Mouse (Mus musculus) large intestine, adult 2 months (tissue): ENCODE results near the gene Trap1a. TPM values are rescaled to one million over a fixed set of nuclear protein-coding genes. Genes with fewer than 3 reads are reported as not detected.
"Not testable (repeated sequence)": the region's sequence is repeated elsewhere in the genome, so short reads cannot be mapped to it uniquely, and the experiment has no call there.

Experiments used
- DNase-seq: peaks from one replicate; pipeline ENCODE4 v3.0.0-alpha.2; 2012; ENCODE audit warnings: low read depth, low spot score
- WGBS: fragments of 180-500 bp; shearing (Covaris S2); methylation state at CpG from one replicate; pipeline ENCODE4 v1.1.7; 2018; 5-methylcytosine and 5-hydroxymethylcytosine counted together
- polyA plus RNA-seq: library from polyadenylated mRNA; depleted of rRNA; stranded (reverse); fragments of >200 nt; gene quantifications from 2 replicates; pipeline ENCODE4 v1.2.3, GENCODE M21; 2012; rRNA removed

Gene Trap1a
- polyA plus RNA-seq, result not detected in 2 replicates

DNA sequence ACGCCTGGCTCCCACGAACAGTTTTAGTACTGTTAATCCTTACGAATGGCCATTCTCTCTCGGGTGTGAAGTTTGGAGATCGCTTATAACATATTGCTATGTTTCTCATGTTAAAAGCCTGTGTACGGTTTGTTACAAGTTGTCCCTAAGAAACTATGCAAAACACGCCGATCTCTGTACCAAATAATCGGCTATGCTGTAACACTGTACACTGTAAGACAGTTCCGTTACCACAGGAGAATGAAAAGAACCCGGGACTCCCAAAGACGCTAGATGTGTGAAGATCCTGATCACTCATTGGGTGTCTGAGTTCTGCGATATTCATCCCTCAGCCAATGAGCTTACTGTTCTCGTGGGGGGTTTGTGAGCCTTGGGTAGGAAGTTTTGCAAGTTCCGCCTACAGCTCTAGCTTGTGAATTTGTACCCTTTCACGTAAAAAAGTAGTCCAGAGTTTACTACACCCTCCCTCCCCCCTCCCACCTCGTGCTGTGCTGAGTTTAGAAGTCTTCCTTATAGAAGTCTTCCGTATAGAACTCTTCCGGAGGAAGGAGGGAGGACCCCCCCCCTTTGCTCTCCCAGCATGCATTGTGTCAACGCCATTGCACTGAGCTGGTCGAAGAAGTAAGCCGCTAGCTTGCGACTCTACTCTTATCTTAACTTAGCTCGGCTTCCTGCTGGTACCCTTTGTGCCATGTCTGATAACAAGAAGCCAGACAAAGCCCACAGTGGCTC, at the start of gene Trap1a:
Trap1a (plus strand) TSS at position 421 of the 732 bp plus-strand sequence.
- 90% methylated on average over 24 of the region's 24 CpGs for WGBS
- DNase-seq, result no peak

GRCm38 (mm10) chrX:139293114-139293513, 40.4 kb upstream of the Trap1a start:
- WGBS, result 62% methylated on average over 2 of the region's 2 CpGs

DNA sequence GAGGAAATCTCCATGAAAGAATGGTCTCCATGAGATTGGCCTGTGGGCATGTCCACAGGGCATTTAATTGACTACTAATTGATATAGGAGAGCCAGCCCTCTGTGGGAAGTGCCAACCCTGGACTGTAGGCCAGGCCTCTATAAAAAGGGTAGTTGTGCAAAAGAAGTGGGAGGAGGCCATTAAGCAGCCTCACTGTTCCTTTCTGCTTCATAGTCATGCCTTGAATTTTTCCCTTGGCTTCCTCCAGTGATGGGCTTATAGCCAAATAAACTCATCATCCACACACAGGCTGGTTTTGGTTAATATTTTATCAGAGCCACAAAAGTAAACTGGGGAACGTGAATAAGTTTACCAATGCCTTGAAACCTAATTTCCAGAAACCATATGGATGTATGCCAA, 38.2 kb upstream of the Trap1a start:
- no peak for DNase-seq
- WGBS, result 22% methylated on average over 1 of the region's 1 CpGs

More at GRCm38 (mm10) chrX:139293114-139293513, 40.4 kb upstream of the Trap1a start:
- no peak for DNase-seq

GRCm38 (mm10) chrX:139317356-139317755, 16.1 kb upstream of the Trap1a start:
- DNase-seq, result not testable (repeated sequence)
- WGBS, result 81% methylated on average over 5 of the region's 5 CpGs

GRCm38 (mm10) chrX:139332583-139332982, 900 bp upstream of the Trap1a start:
- no peak for DNase-seq
- 89% methylated on average over 9 of the region's 9 CpGs for WGBS

DNA sequence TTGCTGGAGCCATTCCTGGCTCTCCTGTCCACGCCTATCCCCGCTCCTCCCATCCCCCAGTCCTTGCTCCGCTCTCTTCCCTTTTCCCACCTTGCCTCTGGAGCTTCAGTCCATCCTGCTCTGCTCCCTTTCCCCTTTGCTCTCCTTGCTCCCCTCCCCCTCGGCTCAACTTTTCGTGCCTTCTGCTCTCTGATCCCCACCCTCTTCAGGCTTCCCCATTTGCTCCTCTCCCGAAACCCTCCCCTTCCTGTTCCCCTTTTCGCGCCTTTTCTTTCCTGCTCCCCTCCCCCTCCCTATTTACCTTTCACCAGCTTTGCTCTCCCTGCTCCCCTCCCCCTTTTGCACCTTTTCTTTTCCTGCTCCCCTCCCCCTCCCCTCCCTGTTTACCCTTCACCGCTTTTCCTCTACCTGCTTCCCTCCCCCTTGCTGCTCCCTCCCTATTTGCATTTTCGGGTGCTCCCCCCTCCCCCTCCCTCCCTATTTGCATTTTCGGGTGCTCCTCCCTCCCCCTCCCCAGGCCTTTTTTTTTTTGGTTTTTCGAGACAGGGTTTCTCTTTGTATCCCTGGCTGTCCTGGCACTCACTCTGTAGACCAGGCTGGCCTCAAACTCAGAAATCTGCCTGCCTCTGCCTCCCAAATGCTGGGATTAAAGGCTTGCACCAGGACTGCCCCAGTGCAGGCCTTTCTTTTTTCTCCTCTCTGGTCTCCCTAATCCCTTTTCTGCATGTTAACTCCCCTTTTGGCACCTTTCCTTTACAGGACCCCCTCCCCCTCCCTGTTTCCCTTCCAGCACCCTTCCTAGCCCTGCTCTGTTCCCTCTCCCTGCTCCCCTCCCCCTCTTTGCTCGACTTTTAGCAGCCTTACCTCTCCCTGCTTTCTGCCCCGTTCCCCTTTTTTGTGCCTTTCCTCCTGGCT, 1.3 kb downstream of the Trap1a start:
- 83% methylated on average over 14 of the region's 14 CpGs for WGBS
- DNase-seq, result no peak

DNA sequence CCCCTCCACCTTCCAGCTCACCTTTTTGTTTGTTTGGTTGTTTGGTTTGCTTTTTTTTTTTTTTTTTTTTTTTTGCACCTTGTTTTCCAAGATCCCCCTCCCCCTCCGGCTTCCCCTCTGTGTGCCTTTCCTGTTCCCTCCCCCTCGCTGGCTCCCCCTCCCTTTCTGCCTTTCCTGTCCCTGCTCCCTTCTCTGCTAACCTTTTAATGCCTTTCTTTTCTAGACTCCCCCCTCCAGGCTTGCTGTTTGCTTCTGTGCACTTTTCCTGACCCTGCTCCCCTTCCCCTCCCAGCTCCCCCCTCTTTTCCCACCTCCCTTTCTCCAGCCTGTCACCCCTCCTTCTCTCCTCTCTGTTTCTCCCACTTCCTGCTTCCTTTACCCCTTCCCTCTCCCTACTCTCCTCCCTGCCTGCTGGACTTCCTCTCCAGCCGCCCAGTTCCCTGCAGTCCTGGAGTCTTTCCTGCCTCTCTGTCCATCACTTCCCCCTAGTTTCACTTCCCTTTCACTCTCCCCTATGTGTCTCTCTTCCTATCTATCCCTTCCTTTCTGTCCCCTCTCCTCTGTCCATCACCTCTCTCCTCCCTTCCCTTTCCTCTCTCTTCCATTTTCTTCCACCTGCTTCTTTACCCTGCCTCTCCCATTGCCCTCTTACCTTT, 2.1 kb downstream of the Trap1a start:
- no peak for DNase-seq
- WGBS, result 49% methylated on average over 3 of the region's 3 CpGs

DNA sequence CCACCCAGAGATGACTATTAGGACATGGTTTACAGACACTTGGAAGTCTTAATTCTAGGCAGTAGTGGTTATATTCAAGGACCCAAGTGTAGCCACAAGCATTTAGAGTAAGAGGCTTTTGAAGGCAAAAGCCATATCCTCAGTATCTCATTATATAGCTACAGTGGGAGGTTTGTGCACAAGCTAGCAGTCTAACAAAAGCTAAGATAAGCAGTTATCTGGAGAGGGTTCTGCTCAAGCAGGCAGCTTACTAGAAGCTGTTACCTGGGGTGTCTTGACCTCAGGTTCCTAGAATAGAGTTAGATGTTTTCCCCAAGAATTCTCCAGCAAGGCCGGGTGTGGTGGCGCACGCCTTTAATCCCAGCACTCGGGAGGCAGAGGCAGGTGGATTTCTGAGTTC, 6.1 kb downstream of the Trap1a start:
- DNase-seq, result no peak
- WGBS, result 93% methylated on average over 4 of the region's 4 CpGs

DNA sequence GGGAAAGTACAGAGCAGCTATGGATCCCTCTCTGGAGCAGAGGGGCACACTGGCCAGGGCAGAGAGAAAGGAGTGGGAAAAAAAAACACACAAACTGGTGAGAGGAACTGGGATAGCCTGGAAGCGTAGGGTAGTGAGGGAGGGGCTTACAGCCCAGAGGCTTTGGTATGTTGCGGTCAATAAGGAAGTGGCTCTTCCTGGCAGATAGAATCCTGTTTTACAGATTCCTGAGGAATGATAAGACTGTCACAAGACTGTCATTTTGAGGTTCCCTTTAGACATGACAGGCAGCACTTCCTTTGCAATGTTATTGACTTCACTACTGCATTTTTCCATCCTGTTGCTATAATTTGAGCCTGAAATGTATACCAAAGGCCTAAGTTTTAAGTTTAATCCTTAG, 7.7 kb downstream of the Trap1a start:
- 78% methylated on average over 2 of the region's 2 CpGs for WGBS
- no peak for DNase-seq

DNA sequence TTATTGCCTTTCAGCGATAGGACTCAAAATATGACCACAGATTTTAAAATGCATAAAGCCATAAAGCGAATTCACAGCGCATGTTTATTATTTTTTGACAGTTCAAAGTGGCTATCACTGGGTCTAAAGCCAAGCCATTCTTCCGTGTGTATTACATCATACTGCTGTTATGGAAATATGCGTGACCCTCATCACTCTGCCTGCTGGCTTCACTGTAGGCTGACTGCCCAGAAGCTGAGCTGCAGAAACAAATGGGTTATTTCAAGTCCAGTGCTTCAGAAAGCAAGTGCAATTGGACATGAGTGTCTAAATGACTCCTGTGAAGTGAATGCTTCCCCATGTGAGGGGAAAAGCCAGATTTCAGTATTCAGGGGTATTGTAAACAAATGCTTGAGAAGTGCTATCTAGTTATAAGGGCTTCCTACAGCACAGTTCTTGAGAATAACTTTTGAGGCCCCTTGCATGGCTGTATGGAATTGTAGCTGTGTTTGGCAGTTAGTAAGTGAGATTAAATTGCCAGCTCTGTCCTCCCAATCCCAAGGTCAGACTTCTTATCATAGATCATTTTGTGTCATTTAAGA, 18.8 kb downstream of the Trap1a start:
- 41% methylated on average over 5 of the region's 5 CpGs for WGBS
- DNase-seq, result no peak

- DNase-seq, result no peak
- WGBS, result 42% methylated on average over 7 of the region's 7 CpGs
Measured at GRCm38 (mm10) chrX:139357639-139358260, 24.3 kb downstream of the Trap1a start.

GRCm38 (mm10) chrX:139358361-139358760, 24.9 kb downstream of the Trap1a start:
- WGBS, result 75% methylated on average over 17 of the region's 18 CpGs
- DNase-seq, result no peak

- 72% methylated on average over 3 of the region's 3 CpGs for WGBS
Measured at GRCm38 (mm10) chrX:139366837-139367528, 33.5 kb downstream of the Trap1a start.

GRCm38 (mm10) chrX:139367529-139367908, 34.0 kb downstream of the Trap1a start:
- no peak for DNase-seq

More at GRCm38 (mm10) chrX:139366837-139367528, 33.5 kb downstream of the Trap1a start:
- no peak for DNase-seq

DNA sequence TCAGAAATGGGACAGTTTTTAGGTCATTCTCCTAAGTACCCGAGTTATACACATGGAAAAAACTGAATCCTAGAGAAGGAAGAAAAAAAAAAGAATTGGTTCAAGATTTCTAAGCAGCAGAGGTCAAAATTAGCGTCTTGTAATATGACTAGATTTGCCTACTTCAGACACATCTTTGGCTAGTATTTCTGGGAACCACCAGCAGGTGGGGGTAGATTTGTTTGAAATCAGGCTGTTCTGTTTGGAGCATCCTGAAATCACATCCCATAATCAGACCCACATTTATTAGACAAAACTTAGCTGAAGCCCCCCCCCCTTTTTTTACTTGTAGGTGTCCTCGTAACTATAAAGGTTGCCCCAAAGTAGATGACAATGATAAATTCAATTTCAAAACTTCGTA, 35.6 kb downstream of the Trap1a start:
- 54% methylated on average over 4 of the region's 4 CpGs for WGBS
- no peak for DNase-seq

DNA sequence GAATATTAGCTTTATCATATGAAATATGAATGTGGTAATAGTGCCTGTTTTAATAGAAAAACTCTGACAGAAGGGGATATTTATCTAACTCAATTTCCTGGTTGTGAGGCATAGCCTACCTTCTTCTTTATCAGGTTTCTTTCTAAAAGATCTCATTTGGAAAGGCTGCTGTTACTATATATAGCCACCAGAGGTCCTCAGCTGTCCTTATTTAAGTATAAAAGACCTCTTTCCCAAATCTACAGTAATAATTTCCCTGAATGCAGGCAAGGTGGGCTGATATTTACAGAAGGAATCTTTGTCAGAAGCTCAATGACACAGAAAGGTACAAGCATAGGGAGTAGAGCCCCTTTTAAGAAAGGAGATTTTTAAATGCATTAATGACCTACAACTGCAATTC, 39.2 kb downstream of the Trap1a start:
- DNase-seq, result no peak
